Mouse (Mus musculus) spleen, postnatal 10 days (tissue): ENCODE data around the gene Cyb5d1.

Experiments used
- DNase-seq, 2 experiments: peaks; one replicate each; pipeline ENCODE4 v3.0.0; 2021 to 2022; ENCODE audit warnings: low spot score in 2 of 2

The Cyb5d1 gene

GRCm38 (mm10) chr11:69416509-69416908, 21.1 kb upstream of the Cyb5d1 start:
- DNase-seq: no peak

DNA sequence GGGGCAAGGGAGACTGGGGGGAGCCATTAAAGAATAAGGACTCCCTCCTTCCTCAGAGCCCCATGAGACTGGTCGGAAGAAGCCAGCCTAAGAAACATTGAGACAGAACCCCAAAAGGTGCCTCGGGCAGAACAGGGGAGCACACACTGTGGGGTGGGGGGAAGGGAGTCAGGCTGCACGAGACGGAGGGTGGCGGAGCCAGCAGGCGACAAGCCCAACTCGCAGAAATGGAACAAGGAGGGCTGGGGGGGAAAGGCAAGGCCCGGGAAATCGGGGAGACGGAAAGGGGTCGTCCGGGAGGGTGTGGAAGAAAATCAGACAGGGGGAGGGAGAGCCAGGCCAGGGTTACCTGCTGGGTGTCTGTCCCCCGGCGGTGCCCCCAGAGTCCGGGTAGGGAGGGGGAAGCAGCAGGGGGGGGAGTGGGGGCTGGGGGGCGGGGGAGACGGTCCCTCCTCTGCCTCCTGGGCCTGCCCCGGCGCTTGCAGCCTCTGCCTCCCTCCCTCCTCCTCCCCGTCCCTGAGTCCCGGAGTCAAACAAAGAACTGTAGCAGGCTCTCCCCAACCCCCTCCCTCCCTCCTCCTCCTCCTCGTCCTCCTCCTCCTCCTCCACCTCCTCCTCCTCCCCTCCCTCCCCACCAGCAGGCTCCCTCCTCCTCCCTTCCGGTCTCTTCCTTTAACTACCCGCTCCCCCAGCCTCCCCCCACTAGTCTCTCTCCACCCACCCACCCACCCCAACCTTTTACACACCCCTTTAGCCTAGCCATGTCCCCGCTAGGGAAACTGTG, 20.4 kb upstream of the Cyb5d1 start:
- peak in 1 of 2 experiments; percentile 18 for DNase-seq

- DNase-seq: no peak
Observed at GRCm38 (mm10) chr11:69415327-69415667, 19.9 kb upstream of the Cyb5d1 start.

DNA sequence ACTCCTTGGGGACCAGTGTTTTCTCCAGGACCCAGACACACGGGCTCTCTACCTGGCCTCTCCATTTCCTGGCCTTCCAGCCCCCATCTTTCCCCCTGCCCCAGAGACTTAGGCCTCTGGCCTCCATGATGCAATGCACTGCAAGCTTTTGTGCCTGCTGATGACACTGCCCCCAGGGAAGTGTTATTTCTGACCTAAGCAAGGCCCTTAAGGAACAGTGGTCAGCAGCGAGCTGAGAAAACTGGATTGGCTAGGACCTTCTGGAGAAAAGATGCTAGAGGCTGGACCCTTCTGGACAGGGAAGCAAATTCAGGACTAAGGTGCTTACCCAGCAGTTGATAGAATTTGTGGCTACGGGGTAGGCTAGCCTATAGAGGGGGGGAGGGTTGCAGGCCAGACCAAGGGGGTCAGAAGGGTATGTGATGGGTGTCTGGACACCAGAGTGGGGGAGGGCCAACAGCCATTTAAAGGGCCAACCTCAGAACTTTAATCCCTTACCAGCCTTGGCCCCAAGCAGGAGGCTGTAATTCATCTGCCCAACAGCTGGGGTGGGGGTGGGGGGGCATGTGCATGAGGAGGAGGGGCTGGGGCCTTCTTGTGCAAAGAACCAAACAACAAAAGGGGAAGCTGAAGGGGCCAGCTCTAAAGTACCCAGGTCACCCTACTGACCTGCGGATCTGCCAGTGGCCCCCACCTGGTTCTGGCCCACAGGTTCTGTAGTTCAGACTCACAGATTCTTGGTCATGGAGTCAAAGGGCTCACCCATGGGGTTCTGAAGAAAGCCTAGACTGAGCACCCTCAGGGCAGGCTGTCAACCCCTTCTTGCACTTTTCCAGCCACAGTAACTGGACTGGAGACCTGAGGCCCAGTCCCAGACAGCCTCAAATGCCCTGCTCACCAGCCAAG, 19.2 kb upstream of the Cyb5d1 start:
- peak in 1 of 2 experiments; percentile 23 for DNase-seq

DNA sequence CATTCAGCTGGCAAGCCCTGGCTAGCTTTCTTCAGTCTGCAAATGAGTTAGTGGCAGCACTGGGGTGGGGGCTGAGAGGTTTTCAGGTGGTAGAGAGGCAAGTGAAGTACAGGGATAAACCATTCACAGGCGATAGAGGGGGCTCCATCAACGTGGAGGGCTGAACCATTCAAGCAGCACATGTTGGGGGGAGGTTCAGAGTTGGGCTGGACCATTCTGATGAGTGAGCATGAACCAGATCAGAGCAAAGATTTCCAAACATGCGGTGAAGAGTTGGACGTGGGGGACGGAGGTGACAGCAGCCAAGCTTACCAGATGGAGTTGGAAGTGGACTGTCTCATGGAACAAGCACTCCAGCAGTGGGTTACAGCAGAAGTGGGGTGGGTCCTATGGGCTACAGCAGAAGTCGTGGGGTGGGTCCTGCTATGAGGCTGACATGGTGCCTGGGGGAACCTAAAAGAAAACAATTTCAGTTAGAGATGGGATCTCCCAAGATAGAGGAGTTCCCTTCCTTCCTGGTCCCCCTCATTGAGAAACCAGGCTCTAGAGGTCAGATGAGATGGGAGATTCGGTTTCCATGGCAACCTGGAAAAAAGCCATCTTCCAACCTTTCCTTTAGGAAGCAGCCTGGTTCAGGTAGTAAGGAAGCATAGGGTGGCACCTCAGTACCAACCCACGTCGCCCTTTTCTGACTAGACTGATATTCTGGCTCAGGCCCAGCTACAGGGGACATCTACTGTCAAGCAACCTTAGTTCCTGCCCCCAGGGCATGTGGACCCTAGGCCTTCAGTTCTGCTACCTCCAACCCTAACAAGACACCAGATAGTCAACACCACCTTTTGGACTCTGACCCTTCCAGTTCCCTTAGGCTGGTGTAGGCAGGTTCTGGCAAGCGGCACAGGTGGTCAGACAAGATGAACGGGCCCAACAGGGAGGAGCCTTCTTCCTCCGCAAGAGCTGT, 18.1 kb upstream of the Cyb5d1 start, which contains the start of gene Kdm6b:
Gene Kdm6b, minus strand, starts transcription at position 455 of the 961 bp plus-strand sequence.
- DNase-seq: peak in 1 of 2 experiments; percentile 16

GRCm38 (mm10) chr11:69412548-69412947, 17.1 kb upstream of the Cyb5d1 start:
- DNase-seq: no peak

DNA sequence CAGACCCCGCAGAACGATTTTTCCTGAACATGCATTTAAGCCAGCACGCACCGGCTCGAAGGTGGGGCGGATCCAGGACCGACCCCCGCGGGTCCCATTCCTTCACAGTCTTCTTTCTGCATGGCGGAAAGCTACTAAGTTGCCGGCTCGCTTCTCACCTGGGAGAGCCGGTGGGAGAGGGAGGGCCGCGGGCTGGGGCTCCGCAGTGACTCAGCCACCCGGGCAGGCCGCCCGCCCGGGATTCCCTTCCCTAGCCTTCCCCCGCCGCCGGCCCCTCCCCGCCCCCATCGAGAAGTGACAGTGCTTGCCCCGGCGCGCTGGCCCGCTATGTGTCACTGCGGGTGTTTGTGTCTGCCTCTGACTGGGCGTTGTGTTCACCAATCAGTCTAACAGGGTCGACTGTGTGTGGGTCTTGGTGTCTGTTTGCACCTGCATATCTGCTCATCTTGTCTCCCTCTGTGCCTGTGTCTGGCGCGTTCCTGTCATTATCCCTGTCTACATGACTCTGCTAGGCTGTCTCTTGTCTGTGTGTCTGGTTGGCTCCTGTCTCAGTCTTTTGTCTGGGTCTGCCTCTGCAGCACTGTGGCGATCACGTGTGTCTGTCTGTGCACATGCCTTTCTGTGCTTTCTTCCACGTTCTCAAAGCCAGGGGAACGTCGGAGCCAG, 16.2 kb upstream of the Cyb5d1 start:
- peak; percentile 56 to 73 for DNase-seq

DNA sequence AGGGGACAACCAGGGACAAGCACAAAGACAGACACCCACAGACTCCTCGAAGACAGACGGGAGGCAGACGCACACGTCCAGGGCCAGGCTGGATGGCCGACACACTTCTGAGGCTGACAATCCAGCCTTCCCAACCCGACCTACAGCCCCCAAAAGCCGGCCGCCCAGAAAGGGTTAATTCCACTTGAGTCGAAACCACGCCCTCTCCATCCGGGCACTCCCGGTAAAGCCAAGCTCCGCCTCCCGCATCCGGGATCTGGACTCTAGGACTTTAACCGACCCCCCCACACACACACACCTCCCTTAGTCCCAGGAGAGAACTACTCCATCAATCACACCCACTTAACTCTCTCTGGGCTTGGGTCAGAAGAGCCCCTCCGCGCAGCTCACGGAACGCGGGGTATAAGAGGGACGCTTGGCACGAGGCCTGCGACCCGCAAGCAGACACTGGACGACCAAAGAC, 15.7 kb upstream of the Cyb5d1 start:
- peak; percentile 80 to 93 for DNase-seq

- peak; percentile 72 to 73 for DNase-seq
Observed at GRCm38 (mm10) chr11:69410310-69411072, 15.1 kb upstream of the Cyb5d1 start.

DNA sequence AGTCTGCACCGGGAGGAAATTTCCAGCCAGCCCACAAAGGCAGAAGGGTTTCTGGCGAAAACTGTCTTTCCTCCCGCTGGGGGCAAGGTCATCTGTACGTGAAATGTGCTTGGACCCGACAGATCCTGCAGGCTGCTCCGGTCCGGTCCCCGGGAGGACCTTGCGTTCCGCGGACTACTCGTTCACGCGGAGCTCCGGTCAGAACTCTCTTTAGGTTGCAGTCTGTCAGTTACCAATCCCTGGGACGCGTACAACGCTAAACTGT, 14.5 kb upstream of the Cyb5d1 start:
- no peak for DNase-seq

DNA sequence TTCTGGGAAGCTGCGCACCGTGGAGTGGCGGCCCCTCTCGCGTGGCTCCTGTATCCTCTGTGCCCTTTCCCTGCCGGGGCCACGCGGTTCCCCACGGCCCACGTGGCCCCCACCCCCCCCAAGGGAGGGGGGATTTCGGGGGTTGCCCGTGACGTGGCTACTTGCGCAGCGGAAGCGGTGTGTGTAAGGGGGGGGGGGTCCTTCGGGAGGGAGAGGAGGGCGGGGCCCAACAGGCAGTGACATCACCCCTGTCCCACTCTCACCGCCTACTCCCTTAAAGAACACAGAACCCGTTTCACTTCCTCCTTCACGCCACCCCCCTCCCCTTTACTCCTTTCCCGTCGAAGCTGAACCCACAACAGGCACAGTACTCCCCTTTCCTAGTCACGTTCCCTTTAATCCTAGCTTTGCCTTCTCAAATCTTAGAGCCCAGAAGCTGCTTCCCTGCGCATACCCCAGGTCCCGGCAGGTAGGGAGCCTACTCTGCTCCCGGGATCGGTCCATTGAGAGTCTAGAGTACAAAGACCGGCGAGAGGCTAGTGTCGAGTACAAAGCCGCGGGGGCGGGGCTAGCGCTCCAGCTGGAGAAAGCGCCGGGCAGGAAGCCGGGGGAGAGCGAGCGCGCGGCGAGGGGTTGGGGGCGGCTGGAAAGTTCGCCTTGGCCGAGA, 14.1 kb upstream of the Cyb5d1 start:
- DNase-seq: peak; percentile 86 to 87

DNA sequence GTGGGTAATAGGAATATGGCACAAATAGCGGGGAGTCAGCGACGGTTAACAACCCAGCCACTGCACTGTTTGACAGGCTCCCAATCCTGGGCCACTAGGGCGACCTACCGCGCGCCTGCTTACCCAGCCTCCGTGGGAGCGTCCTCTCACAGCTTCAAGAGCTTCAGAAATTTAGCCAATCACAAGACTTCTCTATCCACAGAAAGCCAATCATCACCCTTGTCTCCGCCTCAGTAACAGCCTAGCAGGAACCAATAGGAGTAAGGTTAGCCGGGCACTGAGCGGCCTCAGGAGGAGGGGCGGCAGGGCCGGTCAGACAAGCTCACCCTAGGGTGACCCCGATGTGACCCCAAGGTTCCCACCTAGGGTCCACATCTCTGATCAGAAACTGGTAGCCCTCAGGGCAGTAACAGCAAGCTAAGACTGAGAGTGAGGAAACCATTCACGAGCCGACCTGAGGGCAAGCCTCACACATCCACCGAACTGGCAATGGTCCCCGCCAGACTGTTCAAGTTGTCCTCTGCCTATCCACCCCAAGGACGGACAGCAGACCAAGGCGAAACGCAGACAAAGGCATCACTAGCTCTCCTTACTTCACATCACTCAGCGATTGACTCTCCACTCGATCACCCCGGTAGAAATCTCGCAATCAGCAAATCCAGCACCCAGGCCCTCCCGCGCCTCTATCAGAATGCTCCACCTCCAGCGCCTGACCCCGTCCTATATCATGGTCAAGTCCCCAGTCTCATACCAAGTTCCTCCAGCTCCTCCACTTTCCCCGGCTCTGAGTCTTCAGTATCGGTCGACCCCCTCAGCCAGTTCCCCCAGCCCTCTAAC, 13.3 kb upstream of the Cyb5d1 start:
- DNase-seq: peak; percentile 77 to 78

DNA sequence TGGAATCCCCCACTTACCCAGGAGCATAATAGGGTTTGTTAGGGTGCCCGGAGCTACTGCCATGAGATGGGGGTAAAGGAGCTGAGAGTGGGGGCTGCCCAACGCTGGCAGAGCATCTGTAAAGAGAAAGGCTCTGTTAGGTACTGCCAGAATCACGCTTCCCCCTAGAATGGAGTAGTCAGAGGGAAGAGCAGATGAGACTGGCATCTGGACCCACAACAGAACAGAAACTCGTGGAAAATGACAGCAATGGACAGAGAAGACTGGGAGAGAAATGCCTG, 12.2 kb upstream of the Cyb5d1 start:
- no peak for DNase-seq

DNA sequence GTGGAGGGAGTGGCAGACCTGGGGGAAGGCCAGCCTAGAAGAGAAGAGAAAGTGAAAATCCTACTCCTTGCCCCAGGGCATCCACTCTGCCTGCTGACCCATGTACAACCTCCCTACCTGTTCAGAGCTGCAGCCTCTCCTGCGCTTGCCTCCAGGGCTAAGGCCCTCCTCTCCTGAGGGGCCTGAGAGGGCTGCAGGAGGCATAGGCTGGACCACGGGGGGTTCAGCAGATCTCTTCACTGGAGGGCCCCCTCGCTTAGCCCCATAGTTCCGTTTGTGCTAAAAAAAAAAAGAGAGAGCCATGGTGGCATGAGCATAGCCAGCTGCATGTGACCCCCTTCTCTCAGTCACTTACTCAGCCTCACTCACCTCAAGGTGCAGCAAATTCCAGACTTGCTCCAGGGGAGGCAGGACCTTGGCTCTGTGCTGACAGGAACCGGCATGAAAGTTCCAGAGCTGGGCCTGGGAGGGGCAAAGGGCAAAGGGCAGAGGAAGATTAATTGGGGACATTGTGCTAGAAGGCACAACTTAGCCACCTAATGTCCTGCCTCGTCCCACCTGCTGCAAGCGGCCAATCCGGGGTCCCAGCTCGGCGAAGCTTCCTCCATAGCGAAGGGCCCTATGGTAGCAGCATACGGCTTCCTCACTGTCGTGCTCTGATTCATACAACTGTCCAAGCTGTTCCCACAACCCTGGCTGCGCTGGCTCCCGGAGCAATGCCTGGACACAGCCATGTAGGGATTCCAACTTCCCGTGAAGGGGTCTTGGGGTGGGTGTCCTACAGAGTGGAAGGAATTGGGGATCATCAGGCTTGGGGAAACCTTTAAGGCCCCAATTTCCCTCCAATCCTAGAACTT, 11.7 kb upstream of the Cyb5d1 start:
- no peak for DNase-seq

- no peak for DNase-seq
Observed at GRCm38 (mm10) chr11:69406282-69406681, 10.9 kb upstream of the Cyb5d1 start.

GRCm38 (mm10) chr11:69405397-69406200, 10.2 kb upstream of the Cyb5d1 start:
- DNase-seq: no peak

DNA sequence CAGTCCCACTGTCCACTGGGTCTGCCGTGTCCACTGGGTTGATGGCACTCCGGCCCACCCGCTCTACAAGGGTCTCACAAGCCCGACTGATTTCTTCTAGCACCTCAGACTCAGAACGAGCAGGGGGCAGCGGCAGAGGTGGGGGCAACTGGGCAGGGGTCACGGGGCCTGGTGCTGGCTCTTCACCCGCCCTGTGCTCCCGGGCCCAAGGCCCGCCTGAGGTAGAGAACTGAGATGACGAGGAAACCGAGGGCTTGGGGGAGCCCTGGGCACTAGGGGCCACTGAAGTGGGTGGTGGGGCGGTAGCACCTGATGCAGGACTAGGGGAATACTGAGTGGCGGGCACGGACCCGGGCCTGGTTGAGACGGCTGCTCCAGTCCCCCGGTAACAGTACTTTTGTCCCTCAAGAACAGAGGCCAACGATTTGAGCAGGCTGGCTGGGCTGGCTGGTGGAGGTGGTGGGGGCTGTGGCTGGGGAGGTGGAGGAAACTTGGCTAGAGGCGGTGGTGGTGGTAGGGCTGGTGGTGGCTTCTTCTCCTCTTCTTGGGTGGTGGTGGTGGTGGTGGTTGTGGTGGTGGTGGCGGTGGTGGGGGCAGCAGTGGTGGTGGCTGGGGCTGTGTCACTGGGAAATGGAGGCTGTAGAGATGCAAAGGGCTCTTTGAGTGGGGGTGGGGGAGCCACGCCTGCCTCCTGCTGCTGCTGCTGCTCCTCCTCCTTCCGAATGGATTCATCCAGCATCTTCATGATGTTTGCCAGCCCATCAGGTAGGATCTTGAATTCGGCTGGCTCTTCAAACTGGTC, 9.4 kb upstream of the Cyb5d1 start:
- DNase-seq: no peak
